Mouse (Mus musculus) telencephalon, adult 2 months (tissue): ENCODE measurements around the gene Krtap17-1.

Source experiments
- DNase-seq: peaks from one replicate; pipeline ENCODE4 v3.0.0-alpha.2; 2011; ENCODE audit warnings: low read depth, low spot score

The Krtap17-1 gene

GRCm38 (mm10) chr11:99965961-99966360, 27.8 kb downstream of the Krtap17-1 start:
- DNase-seq, result no peak

- DNase-seq, result no peak
These were observed 29.6 kb downstream of the Krtap17-1 start for GRCm38 (mm10) chr11:99964213-99964612.

- no peak for DNase-seq
These were observed 45.6 kb downstream of the Krtap17-1 start, which contains the start of gene Krtap9-5 for GRCm38 (mm10) chr11:99948175-99948574. Gene Krtap9-5, plus strand, starts transcription at chr11:99948475.
